Mouse (Mus musculus): ENCODE data around the gene Gm853. TPM values are rescaled to one million over a fixed set of nuclear protein-coding genes. Genes with fewer than 3 reads are reported as not detected.

The Gm853 gene
- not detected in 2 replicates for polyA plus RNA-seq (2015; fragmentation: Nextera tagmentation; extraction: Ambion mirVana)

DNA sequence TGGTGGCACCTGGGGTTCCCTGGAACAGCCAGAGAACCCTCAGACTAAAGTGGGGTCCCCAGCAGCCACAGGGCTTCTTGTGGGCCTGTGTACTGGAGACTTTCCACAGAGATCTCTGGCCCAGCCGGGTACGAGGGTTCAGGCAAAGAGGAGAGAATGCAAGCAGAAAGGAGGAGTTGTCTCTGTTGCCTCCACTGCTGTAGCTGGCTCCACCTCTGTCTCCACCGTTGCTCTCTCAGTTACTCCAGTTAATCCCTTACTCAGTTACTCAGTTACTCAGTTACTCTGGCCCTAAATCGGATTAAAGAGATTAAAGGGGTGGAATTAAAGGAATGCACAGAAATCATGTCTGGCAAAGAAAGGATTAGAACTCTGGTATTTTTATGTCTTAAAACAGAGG lies at the start of gene Gm853:
Gm853 (minus strand) TSS at position 223 of the 400 bp plus-strand sequence.
- WGBS, result 59% methylated on average over 4 of the region's 4 CpGs
- Histone ChIP-seq H3K4me2 (ENCODE audit: low read depth, low read length) (no peak within 1 kb of the TSS), H3K4me3 (ENCODE audit: low read length) (no peak within 1 kb of the TSS), H3K27me3 (ENCODE audit: control insufficient read depth, insufficient read depth, low read depth, low read length) (no peaks in the 10 kb centered on the region), H3K4me1 (replicated peaks; ENCODE audit: control insufficient read depth, insufficient read depth, low read length) (no peaks in the 10 kb centered on the region), H3K27ac (ENCODE audit: low read length) (no peak within 1 kb of the TSS), H3K9me3 (ENCODE audit: control insufficient read depth, low read length) (no peaks in the 10 kb centered on the region), H3K9ac (ENCODE audit: low read length) (no peak within 1 kb of the TSS), H3K36me3 (ENCODE audit: control insufficient read depth, insufficient read depth, low read length) (no peaks in the 10 kb centered on the region)
- ATAC-seq (ENCODE audit: low read depth), result no peak

DNA sequence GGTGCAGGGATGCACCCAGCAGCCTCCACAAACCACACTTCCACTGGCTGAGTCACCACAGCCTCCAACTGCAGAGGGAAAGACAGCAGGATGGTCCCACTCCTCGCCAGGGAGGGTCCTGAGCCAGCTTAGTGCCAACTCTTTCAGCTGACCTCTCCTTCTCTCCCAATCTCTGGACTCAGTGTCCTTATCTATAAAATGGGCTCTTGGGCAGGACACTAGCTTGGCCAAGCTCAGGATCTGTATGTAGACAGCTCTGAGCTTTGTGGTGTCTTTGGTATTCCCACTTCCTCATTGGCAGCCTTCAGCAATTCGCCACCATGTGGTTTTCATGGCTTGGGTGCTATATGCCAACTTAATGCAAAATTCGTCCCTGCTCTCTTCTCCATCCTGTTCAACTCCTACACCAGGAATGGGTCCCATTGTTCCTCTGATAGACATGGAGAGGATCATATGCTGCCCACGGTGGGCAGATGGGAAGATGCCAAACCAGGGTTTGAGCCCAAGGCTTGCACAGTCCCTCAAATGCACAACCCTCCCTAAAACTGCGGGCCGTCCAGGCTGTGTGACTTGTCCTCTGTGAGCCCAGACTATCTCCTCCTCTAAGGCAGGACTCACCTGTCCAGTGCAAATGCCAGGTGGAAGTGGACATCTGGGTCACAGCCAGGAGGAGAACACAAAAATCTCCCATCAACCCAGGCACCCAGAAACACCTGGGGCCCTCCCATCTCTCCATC lies 48.6 kb upstream of the Gm853 start:
- 71% methylated on average over 6 of the region's 6 CpGs for WGBS
- Histone ChIP-seq H3K9me3 (ENCODE audit: control insufficient read depth, low read length) (no peaks in the 10 kb centered on the region), H3K4me1 (replicated peaks; ENCODE audit: control insufficient read depth, insufficient read depth, low read length) (0 out of 2 replicates have a peak, but pooled peaks cover 5% of the 10 kb centered on the region), H3K4me3 (ENCODE audit: low read length) (no peak overlapping the region), H3K4me2 (ENCODE audit: low read depth, low read length) (no peak overlapping the region), H3K9ac (ENCODE audit: low read length) (no peak overlapping the region), H3K27ac (ENCODE audit: low read length) (no peak overlapping the region), H3K27me3 (ENCODE audit: control insufficient read depth, insufficient read depth, low read depth, low read length) (peaks cover 15% of the 10 kb centered on the region), H3K36me3 (ENCODE audit: control insufficient read depth, insufficient read depth, low read length) (no peaks in the 10 kb centered on the region)
- ATAC-seq (ENCODE audit: low read depth), result no peak

DNA sequence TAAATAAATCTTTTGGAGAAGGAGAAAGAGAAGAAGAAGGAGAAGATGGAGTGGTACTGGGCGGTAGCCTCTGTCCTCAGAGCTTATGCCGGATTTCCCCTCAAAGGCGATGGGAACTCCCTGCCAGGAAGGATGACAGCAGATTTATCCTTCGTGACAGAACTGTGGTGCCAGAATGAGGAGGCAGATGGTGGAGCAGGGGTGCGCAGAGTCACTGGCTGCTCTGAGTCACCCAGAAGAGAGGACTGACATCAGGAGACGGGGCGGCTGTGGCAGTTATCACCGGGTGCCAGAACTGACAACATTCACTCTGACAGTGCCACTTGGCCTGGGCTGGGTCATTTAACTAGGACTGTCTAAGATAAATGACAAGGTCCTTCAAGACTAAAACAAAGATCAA lies 47.9 kb upstream of the Gm853 start:
- Histone ChIP-seq H3K9me3 (ENCODE audit: control insufficient read depth, low read length) (no peaks in the 10 kb centered on the region), H3K27ac (ENCODE audit: low read length) (no peak overlapping the region), H3K36me3 (ENCODE audit: control insufficient read depth, insufficient read depth, low read length) (no peaks in the 10 kb centered on the region), H3K4me1 (replicated peaks; ENCODE audit: control insufficient read depth, insufficient read depth, low read length) (0 out of 2 replicates have a peak, but pooled peaks cover 5% of the 10 kb centered on the region), H3K9ac (ENCODE audit: low read length) (no peak overlapping the region), H3K27me3 (ENCODE audit: control insufficient read depth, insufficient read depth, low read depth, low read length) (peaks cover 9% of the 10 kb centered on the region; the same call in 1 of the 2 replicates), H3K4me3 (ENCODE audit: low read length) (no peak overlapping the region), H3K4me2 (ENCODE audit: low read depth, low read length) (no peak overlapping the region)
- ATAC-seq (ENCODE audit: low read depth), result no peak
- 66% methylated on average over 8 of the region's 8 CpGs for WGBS

DNA sequence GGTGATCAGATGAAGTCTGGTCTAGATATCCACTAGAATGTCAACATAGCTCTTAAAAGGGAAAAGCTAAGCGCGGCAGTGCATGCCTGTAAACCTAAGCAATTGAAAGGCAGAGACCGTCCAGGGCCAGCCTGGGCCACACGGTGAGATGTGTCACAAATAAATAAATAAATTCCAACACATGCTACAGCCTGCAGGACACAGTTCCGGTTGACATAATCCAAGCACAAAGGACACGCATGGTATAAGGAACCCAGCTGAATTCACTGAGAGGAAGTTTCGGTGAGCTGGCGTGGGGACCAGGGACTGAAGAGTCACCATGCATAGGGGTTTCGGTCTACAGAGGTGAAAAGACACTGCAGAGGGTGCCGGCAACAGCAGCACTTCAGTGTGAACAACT lies 46.5 kb upstream of the Gm853 start:
- WGBS, result 76% methylated on average over 10 of the region's 10 CpGs
- no peak for ATAC-seq (ENCODE audit: low read depth)
- Histone ChIP-seq H3K4me2 (ENCODE audit: low read depth, low read length) (no peak overlapping the region), H3K9ac (ENCODE audit: low read length) (no peak overlapping the region), H3K9me3 (ENCODE audit: control insufficient read depth, low read length) (no peaks in the 10 kb centered on the region), H3K27me3 (ENCODE audit: control insufficient read depth, insufficient read depth, low read depth, low read length) (no peaks in the 10 kb centered on the region; the same call in 1 of the 2 replicates), H3K4me1 (replicated peaks; ENCODE audit: control insufficient read depth, insufficient read depth, low read length) (0 out of 2 replicates have a peak, but pooled peaks cover 2% of the 10 kb centered on the region), H3K4me3 (ENCODE audit: low read length) (no peak overlapping the region), H3K36me3 (ENCODE audit: control insufficient read depth, insufficient read depth, low read length) (no peaks in the 10 kb centered on the region), H3K27ac (ENCODE audit: low read length) (no peak overlapping the region)

DNA sequence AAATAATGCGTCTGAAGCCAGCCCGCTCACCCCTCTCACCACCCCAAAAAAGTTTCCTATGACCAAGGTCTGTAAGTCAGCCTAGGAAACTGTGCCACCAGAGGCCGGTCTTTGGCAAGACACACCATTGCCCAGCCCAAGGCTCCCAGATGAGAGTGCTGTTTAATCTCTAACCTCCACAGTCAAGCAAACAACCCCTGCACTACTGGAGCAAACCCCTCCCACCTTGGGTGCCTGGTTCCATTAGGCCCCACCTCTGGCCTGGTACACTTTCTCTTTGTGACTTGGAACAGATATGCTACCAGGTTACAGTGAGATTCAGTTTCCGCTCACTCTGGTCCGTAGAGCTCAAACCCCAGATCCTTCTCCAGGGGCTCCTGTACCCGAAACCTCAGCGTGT lies 44.9 kb upstream of the Gm853 start:
- WGBS, result 71% methylated on average over 7 of the region's 7 CpGs
- peak; percentile 69 for ATAC-seq (ENCODE audit: low read depth)
- Histone ChIP-seq H3K27ac (ENCODE audit: low read length) (no peak overlapping the region), H3K27me3 (ENCODE audit: control insufficient read depth, insufficient read depth, low read depth, low read length) (no peaks in the 10 kb centered on the region), H3K36me3 (ENCODE audit: control insufficient read depth, insufficient read depth, low read length) (no peaks in the 10 kb centered on the region), H3K4me2 (ENCODE audit: low read depth, low read length) (peak overlapping the region; percentile 4; the same call in 1 of the 2 replicates), H3K4me3 (ENCODE audit: low read length) (no peak overlapping the region), H3K9ac (ENCODE audit: low read length) (no peak overlapping the region), H3K9me3 (ENCODE audit: control insufficient read depth, low read length) (no peaks in the 10 kb centered on the region), H3K4me1 (replicated peaks; ENCODE audit: control insufficient read depth, insufficient read depth, low read length) (0 out of 2 replicates have a peak, but pooled peaks cover 2% of the 10 kb centered on the region)

DNA sequence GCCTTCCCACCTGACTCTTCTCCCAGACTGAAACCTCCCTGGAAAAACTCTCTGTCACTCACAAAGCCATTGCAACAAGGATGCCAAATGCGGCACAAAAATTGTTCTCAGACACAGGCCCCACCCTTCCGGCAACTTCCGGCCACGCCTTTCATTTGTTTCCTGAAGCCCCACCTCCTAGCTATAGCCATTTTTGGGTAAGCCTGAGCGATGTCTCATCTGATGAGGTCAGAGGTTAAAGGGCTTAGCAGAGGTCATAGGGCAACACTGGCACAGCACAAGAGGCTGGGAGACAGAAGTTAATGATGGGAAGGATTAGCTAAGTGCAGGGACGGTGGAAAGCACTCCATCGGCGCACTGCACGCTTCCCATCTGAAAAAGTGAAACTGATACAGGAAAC lies 44.4 kb upstream of the Gm853 start:
- no peaks in the 10 kb centered on the region for H3K27me3 ChIP-seq (ENCODE audit: control insufficient read depth, insufficient read depth, low read depth, low read length)
- no peaks in the 10 kb centered on the region for H3K36me3 ChIP-seq (ENCODE audit: control insufficient read depth, insufficient read depth, low read length)
- H3K4me1 ChIP-seq (replicated peaks; ENCODE audit: control insufficient read depth, insufficient read depth, low read length), result 0 out of 2 replicates have a peak, but pooled peaks cover 2% of the 10 kb centered on the region
- 58% methylated on average over 9 of the region's 9 CpGs for WGBS
- H3K4me3 ChIP-seq (ENCODE audit: low read length), result no peak overlapping the region
- H3K4me2 ChIP-seq (ENCODE audit: low read depth, low read length), result peak overlapping the region; percentile 4; the same call in 1 of the 2 replicates
- no peaks in the 10 kb centered on the region for H3K9me3 ChIP-seq (ENCODE audit: control insufficient read depth, low read length)
- ATAC-seq (ENCODE audit: low read depth), result peak; percentile 10; the same call in 1 of the 2 replicates
- H3K27ac ChIP-seq (ENCODE audit: low read length), result no peak overlapping the region
- no peak overlapping the region for H3K9ac ChIP-seq (ENCODE audit: low read length)

DNA sequence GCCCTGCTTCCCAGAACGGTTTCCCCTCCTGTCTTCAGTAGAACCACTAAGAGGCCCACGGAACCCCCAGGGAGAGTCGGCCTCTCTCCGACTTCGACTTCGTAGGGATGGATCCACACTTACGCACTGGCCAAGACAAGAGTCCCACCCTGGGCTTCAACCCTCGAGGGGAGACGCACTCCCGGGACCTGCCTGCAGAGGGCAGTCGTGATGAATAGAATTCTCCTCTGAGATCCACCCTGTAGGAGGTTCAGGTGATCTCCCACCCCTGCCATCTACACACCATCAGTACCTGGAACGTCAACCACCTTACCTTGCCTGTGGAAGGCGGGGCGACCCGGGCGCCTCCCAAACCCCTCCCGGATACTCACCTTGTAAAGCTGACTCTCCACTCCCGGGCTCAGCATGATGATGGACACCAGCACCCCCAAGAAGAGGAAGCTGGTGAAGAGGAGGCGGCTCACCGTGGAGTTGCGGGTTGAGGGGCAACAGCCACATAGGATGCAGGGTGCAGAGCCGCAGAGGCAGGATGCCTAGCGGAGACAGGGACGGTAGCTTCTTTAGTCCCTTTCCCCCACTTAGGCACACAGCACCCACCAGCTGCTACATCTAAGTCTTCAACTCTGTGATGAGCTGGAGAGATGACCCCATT lies 42.6 kb upstream of the Gm853 start:
- H3K9ac ChIP-seq (ENCODE audit: low read length), result no peak overlapping the region
- H3K4me2 ChIP-seq (ENCODE audit: low read depth, low read length), result no peak overlapping the region
- no peaks in the 10 kb centered on the region for H3K9me3 ChIP-seq (ENCODE audit: control insufficient read depth, low read length)
- H3K36me3 ChIP-seq (ENCODE audit: control insufficient read depth, insufficient read depth, low read length), result no peaks in the 10 kb centered on the region
- H3K27ac ChIP-seq (ENCODE audit: low read length), result no peak overlapping the region
- H3K4me3 ChIP-seq (ENCODE audit: low read length), result no peak overlapping the region
- ATAC-seq (ENCODE audit: low read depth), result 0 out of 2 replicates have a peak, but pooled peaks have one; percentile 18
- H3K27me3 ChIP-seq (ENCODE audit: control insufficient read depth, insufficient read depth, low read depth, low read length), result no peaks in the 10 kb centered on the region
- WGBS, result 24% methylated on average over 24 of the region's 24 CpGs
- 0 out of 2 replicates have a peak, but pooled peaks cover 2% of the 10 kb centered on the region for H3K4me1 ChIP-seq (replicated peaks; ENCODE audit: control insufficient read depth, insufficient read depth, low read length)

DNA sequence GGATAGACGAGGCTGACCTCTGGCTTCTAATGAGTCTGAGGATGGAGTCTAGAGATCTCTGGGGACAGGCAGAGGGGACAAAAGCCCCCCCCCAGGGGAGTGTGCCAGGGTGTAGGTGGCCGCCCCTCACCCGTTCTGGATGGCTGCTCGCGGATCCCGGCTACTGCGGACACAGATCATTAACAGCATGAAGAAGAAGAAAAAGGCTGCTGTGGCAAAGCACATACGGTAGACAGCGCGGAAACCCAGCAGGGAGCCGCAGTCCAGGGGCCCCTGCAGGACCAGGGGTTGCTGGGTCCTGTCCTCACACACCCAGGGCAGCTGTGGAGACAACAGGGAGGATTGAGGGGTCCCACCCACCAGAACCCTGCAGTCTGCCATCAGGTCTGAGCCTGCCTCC lies 41.9 kb upstream of the Gm853 start:
- Histone ChIP-seq H3K27me3 (ENCODE audit: control insufficient read depth, insufficient read depth, low read depth, low read length) (no peaks in the 10 kb centered on the region), H3K4me1 (replicated peaks; ENCODE audit: control insufficient read depth, insufficient read depth, low read length) (0 out of 2 replicates have a peak, but pooled peaks cover 2% of the 10 kb centered on the region), H3K4me2 (ENCODE audit: low read depth, low read length) (no peak overlapping the region), H3K9me3 (ENCODE audit: control insufficient read depth, low read length) (no peaks in the 10 kb centered on the region), H3K27ac (ENCODE audit: low read length) (no peak overlapping the region), H3K36me3 (ENCODE audit: control insufficient read depth, insufficient read depth, low read length) (no peaks in the 10 kb centered on the region), H3K4me3 (ENCODE audit: low read length) (no peak overlapping the region), H3K9ac (ENCODE audit: low read length) (no peak overlapping the region)
- ATAC-seq (ENCODE audit: low read depth), result no peak
- WGBS, result 40% methylated on average over 11 of the region's 11 CpGs

DNA sequence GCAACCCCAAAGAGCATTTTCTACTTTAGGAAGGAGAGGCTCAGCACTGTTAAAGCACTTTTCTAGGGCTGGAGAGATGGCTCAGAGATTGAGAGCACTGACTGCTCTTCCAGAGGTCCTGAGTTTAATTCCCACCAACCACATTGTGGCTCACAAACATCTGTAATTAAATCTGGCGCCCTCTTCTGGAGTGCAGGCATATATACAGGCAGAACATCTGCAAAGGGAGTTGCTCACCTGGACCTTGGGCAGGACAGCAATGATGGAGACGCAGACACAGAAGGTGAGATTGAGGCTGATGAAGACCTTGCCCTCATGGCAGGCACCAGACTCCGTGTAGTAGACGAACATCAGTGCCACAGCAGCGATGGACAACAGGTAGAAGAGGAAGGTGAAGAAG lies 38.2 kb upstream of the Gm853 start:
- Histone ChIP-seq H3K27me3 (ENCODE audit: control insufficient read depth, insufficient read depth, low read depth, low read length) (no peaks in the 10 kb centered on the region), H3K36me3 (ENCODE audit: control insufficient read depth, insufficient read depth, low read length) (no peaks in the 10 kb centered on the region), H3K27ac (ENCODE audit: low read length) (no peak overlapping the region), H3K4me1 (replicated peaks; ENCODE audit: control insufficient read depth, insufficient read depth, low read length) (no peaks in the 10 kb centered on the region), H3K4me3 (ENCODE audit: low read length) (no peak overlapping the region), H3K9ac (ENCODE audit: low read length) (no peak overlapping the region), H3K9me3 (ENCODE audit: control insufficient read depth, low read length) (no peaks in the 10 kb centered on the region), H3K4me2 (ENCODE audit: low read depth, low read length) (no peak overlapping the region)
- no peak for ATAC-seq (ENCODE audit: low read depth)
- 32% methylated on average over 5 of the region's 5 CpGs for WGBS
